Mouse (Mus musculus): ENCODE results near the gene Znhit6.

Gene Znhit6

GRCm38 (mm10) chr3:145646009-145646408 is 70.0 kb downstream of the Znhit6 start:
- no peak for DNase-seq (ENCODE audit: low read depth)

DNA sequence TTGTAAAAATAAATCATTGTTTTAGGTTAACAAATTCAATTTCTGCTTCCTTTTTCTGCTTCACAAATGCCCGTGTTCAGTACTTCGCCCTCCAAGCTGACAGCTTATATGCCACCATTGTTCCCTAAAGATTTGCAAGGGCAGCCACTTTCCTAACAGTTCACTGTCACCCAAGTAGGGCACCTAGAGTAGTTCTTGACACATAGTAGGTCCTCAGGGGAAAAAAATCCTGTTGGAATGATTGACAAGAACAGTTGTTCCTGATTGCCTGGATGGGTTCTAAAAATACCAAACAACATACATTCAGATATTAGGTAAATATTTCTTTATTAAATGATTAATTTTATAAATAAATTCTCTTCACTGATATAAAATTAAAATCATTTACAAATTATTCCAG is 70.7 kb downstream of the Znhit6 start:
- DNase-seq (ENCODE audit: low read depth), result no peak

DNA sequence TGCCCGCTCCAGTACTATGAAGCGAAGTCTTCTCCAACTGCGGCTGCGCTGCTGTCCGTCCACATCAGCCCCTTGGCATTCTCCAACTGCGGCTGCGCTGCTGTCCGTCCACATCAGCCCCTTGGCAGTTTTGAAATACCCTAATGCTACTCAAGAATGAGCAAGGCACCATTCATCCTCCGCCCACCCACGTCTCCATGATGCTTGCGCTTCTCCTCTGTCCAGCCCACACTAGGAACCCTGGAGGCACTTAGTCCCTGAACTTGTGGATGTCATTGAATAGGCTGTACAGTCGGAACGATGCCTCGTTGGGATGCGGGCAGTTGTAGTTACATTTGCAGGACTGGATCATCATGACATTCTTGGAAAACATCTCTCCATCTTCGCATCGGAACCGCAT is 71.4 kb downstream of the Znhit6 start:
- DNase-seq (ENCODE audit: low read depth), result no peak

DNA sequence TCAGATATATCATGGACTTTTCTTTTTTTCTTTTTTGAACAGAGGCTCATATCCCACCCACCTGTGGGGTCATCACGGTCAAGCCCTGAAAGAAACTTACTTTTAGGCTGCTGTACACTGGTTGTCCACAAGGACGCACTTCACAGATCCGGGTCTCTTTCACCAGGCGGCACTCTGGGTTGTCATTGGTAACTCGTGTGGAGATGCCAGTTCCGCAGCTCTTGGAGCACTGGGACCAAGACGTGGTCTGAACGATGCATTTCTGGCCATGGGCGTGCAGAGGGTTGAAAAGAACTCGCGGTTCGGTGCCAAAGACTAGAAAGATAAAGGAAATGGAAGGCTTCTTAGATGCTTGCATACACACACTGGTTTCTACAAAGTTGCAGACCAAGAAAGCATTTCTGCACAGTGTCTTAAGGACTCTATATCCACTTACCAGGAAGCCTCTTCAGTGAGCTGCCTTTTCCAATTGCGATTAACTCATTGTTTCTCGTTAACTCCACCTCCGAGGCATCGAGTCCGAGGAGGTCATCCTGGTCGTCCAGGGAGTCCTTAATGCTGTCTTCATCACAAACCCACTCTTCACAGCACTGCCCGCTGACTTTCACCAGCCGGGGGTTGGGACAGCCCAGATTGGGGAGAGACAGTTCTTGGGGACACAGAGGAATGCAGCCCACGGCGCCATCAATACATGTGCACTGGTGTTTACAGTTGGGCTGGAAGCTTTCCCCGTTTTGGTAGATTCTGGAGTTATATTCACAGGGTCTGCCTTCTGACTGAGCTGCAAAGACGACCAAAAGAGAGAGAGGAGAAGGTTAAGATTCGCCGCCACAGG is 72.3 kb downstream of the Znhit6 start:
- DNase-seq (ENCODE audit: low read depth), result no peak

DNA sequence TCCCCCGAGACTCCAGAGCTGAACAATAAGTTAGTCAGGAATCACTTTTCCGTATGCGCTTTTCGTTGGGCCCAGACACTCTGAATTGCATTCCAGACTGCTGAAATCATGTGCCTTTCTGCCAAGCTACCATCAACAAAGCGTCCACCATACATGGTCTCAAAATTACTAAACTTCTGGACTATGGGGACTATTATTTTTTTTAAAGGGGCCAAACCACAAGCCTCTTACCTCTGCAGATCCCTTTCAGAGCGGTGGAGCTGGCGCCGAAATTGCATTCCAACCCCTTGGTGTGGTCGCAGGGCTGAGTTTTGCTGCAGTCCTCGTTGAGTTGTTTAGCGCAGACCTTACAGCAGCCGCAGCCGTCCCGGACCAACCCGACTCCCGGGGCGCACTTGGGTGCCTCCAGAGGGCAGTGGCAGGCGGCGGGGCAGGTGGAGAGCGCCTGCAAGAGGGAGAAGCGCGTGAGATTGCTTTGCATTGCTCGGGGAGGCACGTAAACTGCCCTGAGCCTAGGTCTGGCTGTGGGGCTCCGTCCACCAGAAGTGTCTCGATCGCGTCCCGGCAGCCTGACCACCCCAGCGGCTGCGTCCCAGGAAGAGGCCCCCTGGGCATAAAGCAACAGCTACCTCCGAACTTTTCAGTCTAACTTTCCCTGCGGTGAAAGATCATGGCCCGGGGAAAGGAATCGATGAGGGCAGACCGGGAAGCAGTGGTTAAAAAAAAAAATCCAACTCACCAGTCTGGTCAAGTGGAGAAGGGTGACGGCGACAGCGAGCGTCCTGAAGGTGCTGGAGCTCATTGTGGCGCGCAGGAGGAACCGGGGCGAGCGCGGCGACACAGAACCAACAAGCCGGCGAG is 73.2 kb downstream of the Znhit6 start:
- DNase-seq (ENCODE audit: low read depth), result no peak

GRCm38 (mm10) chr3:145649852-145650202 is 73.8 kb downstream of the Znhit6 start, which contains the start of gene Ccn1:
Ccn1 (minus strand) TSS chr3:145649981.
- no peak for DNase-seq (ENCODE audit: low read depth)

GRCm38 (mm10) chr3:145650298-145651011 is 74.5 kb downstream of the Znhit6 start:
- DNase-seq (ENCODE audit: low read depth), result no peak

DNA sequence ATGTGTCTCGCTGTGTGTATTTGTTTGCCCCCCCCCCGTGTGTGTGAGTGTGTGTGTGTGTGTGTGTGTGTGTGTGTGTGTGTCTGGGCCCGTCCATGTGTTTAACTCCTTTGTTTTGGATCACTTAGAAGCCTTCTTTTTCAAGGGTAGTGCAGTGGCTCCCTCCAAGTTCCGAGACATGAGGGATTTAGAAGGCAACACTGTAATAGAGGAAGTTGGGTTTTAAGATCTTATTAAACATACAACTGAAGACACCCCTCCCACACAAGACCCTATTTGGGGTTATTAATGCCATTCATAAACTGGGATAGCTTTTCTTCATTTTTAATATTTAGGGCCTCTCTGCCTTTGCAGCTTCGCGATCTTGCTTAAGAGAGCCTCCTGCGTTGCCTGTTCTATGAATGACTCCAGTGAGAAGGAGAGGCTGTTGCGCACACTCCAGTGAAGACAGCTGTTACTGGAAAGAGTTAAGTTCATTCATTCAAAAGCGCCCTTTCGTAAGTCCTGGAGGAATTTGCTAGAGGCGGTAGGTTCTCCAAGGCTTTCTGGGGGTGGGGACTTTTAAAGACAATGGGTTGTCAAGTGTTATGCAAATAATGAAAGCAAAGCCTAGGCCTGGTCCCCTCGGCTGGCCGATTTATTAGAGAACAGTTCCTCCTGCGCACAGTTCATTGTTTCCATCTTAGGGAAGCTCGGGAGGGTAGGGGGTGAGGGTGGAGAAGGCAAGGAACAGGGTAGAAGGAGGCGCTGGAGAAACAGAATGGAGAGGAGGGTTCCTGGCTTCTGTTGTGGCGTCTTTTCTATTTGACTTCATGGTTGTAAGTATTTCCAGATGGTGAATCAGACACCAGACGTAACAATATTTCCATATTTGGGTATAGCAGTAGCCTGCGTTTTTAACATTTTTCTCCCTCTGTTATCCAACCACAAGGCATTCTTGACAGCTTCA is 75.3 kb downstream of the Znhit6 start:
- no peak for DNase-seq (ENCODE audit: low read depth)

DNA sequence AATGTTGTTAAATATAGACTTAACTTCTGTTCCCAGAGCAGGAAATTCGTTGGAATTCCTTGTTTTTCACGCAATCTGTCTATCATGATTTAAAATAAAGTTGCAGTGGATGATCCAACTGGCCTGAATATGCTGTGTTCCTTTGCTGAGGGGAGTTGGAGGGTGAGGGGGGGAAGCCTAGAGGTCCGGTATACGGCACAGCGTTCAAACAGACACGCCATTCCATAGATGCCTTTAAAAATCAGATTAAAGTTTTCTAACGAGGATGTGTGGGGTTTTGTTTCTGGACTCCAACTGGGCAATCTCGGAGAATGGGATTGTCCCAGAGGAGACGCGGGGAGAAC is 75.9 kb downstream of the Znhit6 start:
- no peak for DNase-seq (ENCODE audit: low read depth)

- DNase-seq (ENCODE audit: low read depth), result no peak
Observed at GRCm38 (mm10) chr3:145652322-145653131, 76.5 kb downstream of the Znhit6 start.

DNA sequence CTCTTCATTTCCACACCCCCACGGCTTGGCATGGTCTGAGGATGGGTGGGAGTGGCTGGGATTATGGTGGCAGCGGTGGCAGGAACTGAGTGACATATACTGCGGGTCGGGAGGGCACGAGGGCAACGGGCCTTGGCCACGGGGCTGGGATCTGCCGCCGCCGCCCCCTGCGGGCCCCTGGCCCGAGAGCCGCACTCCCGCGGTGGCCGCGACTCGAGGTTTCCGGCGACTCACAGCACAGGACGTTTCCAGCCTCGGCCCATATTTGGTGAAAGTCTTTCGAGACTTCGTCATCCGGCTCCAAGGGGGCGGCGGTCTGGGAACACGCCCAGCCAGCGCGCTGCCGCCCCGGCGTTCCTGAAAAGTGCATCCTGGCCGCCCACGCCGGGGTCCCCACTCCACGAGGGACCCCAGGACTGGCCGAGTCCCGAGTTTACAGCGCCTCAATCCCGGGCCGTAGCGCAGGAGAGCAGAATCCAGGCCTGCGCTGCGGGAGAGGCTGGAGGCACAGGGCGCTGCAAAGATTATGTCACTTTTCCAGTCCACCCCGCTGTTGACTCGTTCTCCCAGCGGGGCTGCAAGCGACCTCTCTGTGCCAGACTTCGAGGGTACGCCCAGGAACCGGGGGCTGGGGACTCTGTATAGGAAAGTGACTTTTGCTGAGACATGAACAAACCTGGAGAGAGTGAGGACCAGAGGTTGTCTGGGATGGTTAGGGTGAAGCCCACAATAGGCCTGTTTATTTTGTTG is 77.4 kb downstream of the Znhit6 start:
- peak; percentile 45 for DNase-seq (ENCODE audit: low read depth)

- no peak for DNase-seq (ENCODE audit: low read depth)
Observed at GRCm38 (mm10) chr3:145654028-145654427, 78.0 kb downstream of the Znhit6 start.

Data from c-Kit-positive CD71-negative TER-119-negative erythroid progenitor cells, embryonic 14.5 days (primary cell).